Mouse (Mus musculus) liver, embryonic 14.5 days (tissue): ENCODE measurements around the gene Mctp1. TPM values are rescaled to one million over a fixed set of nuclear protein-coding genes. Genes with fewer than 3 reads are reported as not detected.

ENCODE experiments used
- ATAC-seq: fragments of 200-750 bp; cut with Nextera tagmentation; 2 replicates; pipeline ENCODE4 v1.8.0; 2017; ENCODE audit warnings: moderate number of reproducible peaks, mild to moderate bottlenecking, moderate library complexity; ENCODE audit not compliant: insufficient read depth
- DNase-seq, 3 experiments: peaks; one replicate each; pipeline ENCODE4 v3.0.0-alpha.2; 2012 to 2013; ENCODE audit warnings: low read depth in 3 of 3, low spot score in 3 of 3
- H3K27ac ChIP-seq: fragments of 300-500 bp; sonication (generic); 2 replicates; pipeline ENCODE4 v1.5.1; 2014; ENCODE audit warnings: moderate library complexity, mild to moderate bottlenecking, control low read depth, inconsistent platforms
- H3K27me3 ChIP-seq: fragments of 300-500 bp; sonication (generic); 2 replicates; pipeline ENCODE4 v1.6.1; 2014; ENCODE audit warnings: mild to moderate bottlenecking, low read length, moderate library complexity; ENCODE audit not compliant: control insufficient read depth, insufficient read depth
- H3K36me3 ChIP-seq: fragments of 300-500 bp; sonication (generic); replicated peaks from 2 replicates; pipeline ENCODE4 v1.6.1; 2014; ENCODE audit warnings: low read depth; ENCODE audit not compliant: control insufficient read depth, insufficient read depth
- H3K4me1 ChIP-seq, 2 experiments: fragments of 200-500 bp in 1 of 2; fragments of 300-500 bp in 1 of 2; sonication (generic) in 1 of 2; replicated peaks; 2 replicates each; pipeline ENCODE4 v1.6.1; 2012 to 2014; ENCODE audit warnings: antibody characterized with exemption in 1 of 2, inconsistent platforms in 1 of 2, low read length in 1 of 2; ENCODE audit not compliant: control insufficient read depth in 2 of 2, insufficient read depth in 2 of 2
- H3K4me2 ChIP-seq: fragments of 300-500 bp; sonication (generic); 2 replicates; pipeline ENCODE4 v1.6.1; 2014; ENCODE audit warnings: low read depth, mild to moderate bottlenecking, control low read depth, moderate library complexity
- H3K4me3 ChIP-seq, 2 experiments: fragments of 200-500 bp in 1 of 2; fragments of 300-500 bp in 1 of 2; sonication (generic) in 1 of 2; 2 replicates each; pipeline ENCODE4 v1.5.1; 2012 to 2014; ENCODE audit warnings: low read depth in 2 of 2, low read length in 2 of 2, mild to moderate bottlenecking in 2 of 2, control low read depth in 1 of 2, inconsistent platforms in 1 of 2, moderate library complexity in 1 of 2; ENCODE audit not compliant: insufficient read depth in 1 of 2
- H3K9ac ChIP-seq: fragments of 300-500 bp; sonication (generic); replicated peaks from 2 replicates; pipeline ENCODE4 v1.6.1; 2014; ENCODE audit warnings: mild to moderate bottlenecking, control low read depth, moderate library complexity
- H3K9me3 ChIP-seq: fragments of 300-500 bp; sonication (generic); 2 replicates; pipeline ENCODE4 v1.6.1; 2016; ENCODE audit warnings: low read length, mixed read lengths; ENCODE audit not compliant: control insufficient read depth
- CTCF ChIP-seq: IDR thresholded peaks from 2 replicates; pipeline ENCODE4 v1.5.1; 2016; ENCODE audit warnings: antibody characterized with exemption, low read depth, control low read depth
- EP300 ChIP-seq: IDR thresholded peaks from 2 replicates; pipeline ENCODE4 v1.6.1; 2016; ENCODE audit warnings: antibody characterized with exemption, low read depth
- WGBS: fragments of 180-500 bp; shearing (Covaris S2); extraction: QIAGEN DNeasy Blood & Tissue Kit; methylation state at CpG from one replicate; pipeline ENCODE4 v1.1.7; 2014; ENCODE audit not compliant: insufficient replicate concordance; 5-methylcytosine and 5-hydroxymethylcytosine counted together
- polyA plus RNA-seq, 2 experiments: library from polyadenylated mRNA; depleted of rRNA in 1 of 2; stranded (reverse) in 1 of 2; unstranded in 1 of 2; fragments of >200 nt; fragmentation: Nextera tagmentation in 1 of 2; extraction: Ambion mirVana in 1 of 2; gene quantifications; 2 replicates each; pipeline versions ENCODE4 v1.2.1 to v1.2.3; 2012 to 2014

Mctp1 gene
- polyA plus RNA-seq, 2 experiments, result 0.50 to 0.99 TPM

GRCm38 (mm10) chr13:76759832-76760490 lies 375.6 kb downstream of the Mctp1 start:
- no peak overlapping the region for H3K9ac ChIP-seq
- TF ChIP-seq CTCF (peak; percentile 58), EP300 (no peak)
- no peaks in the 10 kb centered on the region for H3K27me3 ChIP-seq
- H3K9me3 ChIP-seq, result no peaks in the 10 kb centered on the region
- 33% methylated on average over 6 of the region's 6 CpGs for WGBS
- ATAC-seq, result no peak
- H3K4me2 ChIP-seq, result no peak overlapping the region
- no peak overlapping the region for H3K27ac ChIP-seq
- no peaks in the 10 kb centered on the region for H3K36me3 ChIP-seq
- H3K4me1 ChIP-seq, result no peaks in the 10 kb centered on the region
- H3K4me3 ChIP-seq, result no peak overlapping the region
- no peak for DNase-seq

DNA sequence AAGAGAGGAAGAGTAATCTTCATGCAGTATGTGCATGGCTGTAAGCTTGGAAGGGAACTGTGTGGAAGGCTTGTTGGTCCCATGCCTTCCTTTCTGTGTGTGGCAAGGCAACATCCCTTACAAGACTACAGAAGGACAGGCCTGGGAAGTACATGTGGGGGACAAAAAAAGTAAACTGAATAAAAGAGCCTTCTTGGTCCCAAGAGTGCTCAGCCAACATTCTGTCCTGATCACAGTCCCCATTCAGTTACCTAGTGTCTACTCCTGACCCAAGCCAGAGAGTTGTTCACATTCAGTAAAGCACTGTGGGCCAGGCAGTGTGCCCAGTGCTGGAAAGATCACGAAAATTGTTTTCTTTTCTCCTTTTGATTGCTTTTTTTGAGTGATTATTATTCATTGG lies 415.3 kb downstream of the Mctp1 start:
- Histone ChIP-seq H3K4me1 (no peaks in the 10 kb centered on the region), H3K9ac (no peak overlapping the region), H3K27ac (no peak overlapping the region), H3K27me3 (no peaks in the 10 kb centered on the region), H3K4me2 (no peak overlapping the region), H3K36me3 (no peaks in the 10 kb centered on the region), H3K4me3 (no peak overlapping the region), H3K9me3 (no peaks in the 10 kb centered on the region)
- DNase-seq, result no peak
- no peak for TF ChIP-seq EP300
- TF ChIP-seq CTCF, result no peak
- WGBS, result 52% methylated on average over 1 of the region's 1 CpGs
- no peak for ATAC-seq

DNA sequence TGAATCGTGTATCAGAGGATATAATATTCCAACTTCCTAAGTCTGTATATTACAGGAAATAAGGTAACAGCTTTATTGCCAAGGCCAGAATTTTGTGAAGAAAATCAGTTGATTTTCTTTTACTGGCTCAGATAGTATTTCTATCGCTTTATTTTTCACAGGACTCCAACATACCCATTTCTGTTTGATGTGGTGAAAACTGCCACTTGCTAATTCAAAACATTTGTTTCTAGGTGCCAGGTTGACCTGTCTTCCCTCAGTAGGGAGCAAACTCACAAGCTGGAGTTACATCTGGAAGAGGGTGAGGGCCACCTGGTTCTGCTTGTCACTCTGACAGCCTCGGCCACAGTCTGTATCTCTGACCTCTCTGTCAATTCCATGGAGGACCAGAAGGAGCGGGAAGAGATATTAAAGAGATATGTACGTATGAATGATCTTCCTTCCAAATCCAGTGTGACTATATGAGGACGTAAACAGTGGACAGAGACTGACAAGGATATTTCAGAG lies 416.8 kb downstream of the Mctp1 start:
- 65% methylated on average over 6 of the region's 6 CpGs for WGBS
- H3K9ac ChIP-seq, result no peak overlapping the region
- no peaks in the 10 kb centered on the region for H3K4me1 ChIP-seq
- no peak for ATAC-seq
- DNase-seq, result no peak
- no peak overlapping the region for H3K27ac ChIP-seq
- no peaks in the 10 kb centered on the region for H3K9me3 ChIP-seq
- no peak overlapping the region for H3K4me3 ChIP-seq
- no peaks in the 10 kb centered on the region for H3K36me3 ChIP-seq
- no peaks in the 10 kb centered on the region for H3K27me3 ChIP-seq
- TF ChIP-seq CTCF (no peak), EP300 (no peak)
- no peak overlapping the region for H3K4me2 ChIP-seq

- ATAC-seq (no peak), DNase-seq (no peak)
- Histone ChIP-seq H3K9ac (no peak overlapping the region), H3K36me3 (no peaks in the 10 kb centered on the region), H3K4me1 (no peaks in the 10 kb centered on the region), H3K9me3 (no peaks in the 10 kb centered on the region), H3K27ac (no peak overlapping the region), H3K27me3 (no peaks in the 10 kb centered on the region), H3K4me3 (no peak overlapping the region), H3K4me2 (no peak overlapping the region)
- TF ChIP-seq EP300, result no peak
- no peak for TF ChIP-seq CTCF
- WGBS, result 40% methylated on average over 3 of the region's 3 CpGs
Observed at GRCm38 (mm10) chr13:76802051-76802728, 417.9 kb downstream of the Mctp1 start.

GRCm38 (mm10) chr13:76802926-76803325 lies 418.6 kb downstream of the Mctp1 start:
- DNase-seq, result no peak
- no peak overlapping the region for H3K4me3 ChIP-seq
- no peak for ATAC-seq
- no peaks in the 10 kb centered on the region for H3K9me3 ChIP-seq
- H3K36me3 ChIP-seq, result no peaks in the 10 kb centered on the region
- no peak overlapping the region for H3K4me2 ChIP-seq
- H3K27ac ChIP-seq, result no peak overlapping the region
- WGBS, result 76% methylated on average over 9 of the region's 9 CpGs
- H3K4me1 ChIP-seq, result no peaks in the 10 kb centered on the region
- TF ChIP-seq CTCF (no peak), EP300 (no peak)
- no peaks in the 10 kb centered on the region for H3K27me3 ChIP-seq
- H3K9ac ChIP-seq, result no peak overlapping the region
